Mouse (Mus musculus) adrenal gland, postnatal 4 days (tissue): ENCODE data around the gene Hdac5. TPM values are rescaled to one million over a fixed set of nuclear protein-coding genes. Genes with fewer than 3 reads are reported as not detected.

Source experiments
- DNase-seq, 2 experiments: peaks; one replicate each; pipeline ENCODE4 v3.0.0; 2021 to 2022; ENCODE audit warnings: low spot score in 2 of 2, mixed read lengths in 2 of 2
- total RNA-seq, 2 experiments: library from RNA; stranded (reverse); gene quantifications; 2 replicates each; pipeline ENCODE4 v1.2.3; 2021

The Hdac5 gene
- total RNA-seq, 2 experiments from 2014 or later = 123 to 125 TPM

DNA sequence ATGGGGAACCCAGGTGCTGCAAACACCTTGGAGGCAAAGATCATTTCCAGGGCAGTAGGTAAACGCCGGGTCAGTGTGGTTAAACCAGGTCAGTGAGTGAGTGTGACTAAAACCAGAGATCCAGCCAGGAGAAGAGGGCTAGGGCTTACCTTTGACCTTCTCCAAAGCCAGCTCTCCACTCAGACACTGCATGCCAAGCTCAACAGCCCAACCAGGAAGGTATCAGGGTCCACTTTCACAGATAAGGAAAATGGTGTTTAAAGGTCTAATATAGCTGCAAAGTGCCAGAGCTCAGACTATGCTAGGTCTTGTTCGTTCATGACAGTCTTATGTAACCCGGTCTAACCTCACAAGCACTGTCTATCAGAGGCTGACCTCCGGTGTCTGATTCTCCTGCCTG is 11.3 kb upstream of the Hdac5 start:
- DNase-seq = no peak

DNA sequence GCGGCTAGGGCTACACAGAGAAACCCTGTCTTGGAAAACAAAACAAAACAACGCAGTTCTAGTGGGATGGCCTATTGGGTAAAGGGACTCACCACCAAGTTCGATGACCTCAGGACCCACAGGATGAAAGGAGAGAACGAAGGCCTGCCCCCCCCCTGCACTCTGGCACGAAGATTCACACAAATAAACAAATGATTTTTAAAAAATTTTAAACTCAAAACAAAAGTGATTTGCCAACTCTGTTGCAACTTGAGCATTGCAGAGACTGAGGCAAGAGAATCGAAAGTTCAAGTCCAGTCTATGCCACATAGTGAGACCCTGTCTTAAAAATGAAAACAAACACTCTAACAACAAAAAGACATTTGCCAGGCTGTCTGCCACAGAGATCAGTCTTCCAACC is 10.7 kb upstream of the Hdac5 start:
- no peak for DNase-seq

DNA sequence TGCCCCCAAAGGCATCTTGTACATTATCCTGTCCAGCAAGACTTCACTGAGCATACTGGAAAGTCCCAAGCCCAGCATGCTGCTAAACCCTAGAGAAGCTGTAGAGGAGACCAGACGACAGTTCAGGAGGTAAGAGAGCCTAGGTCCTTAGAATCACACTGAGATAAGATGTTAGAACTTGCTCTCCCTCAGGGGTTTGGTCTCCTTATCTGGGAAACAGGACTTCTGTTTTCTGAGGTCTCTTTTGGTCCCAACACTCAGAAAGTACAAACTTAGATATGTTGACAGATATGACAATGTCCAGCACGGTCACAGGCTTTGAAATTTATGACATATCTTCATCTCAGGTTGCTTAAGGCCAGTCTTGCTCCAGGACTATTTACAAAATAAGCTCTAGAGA is 6.1 kb upstream of the Hdac5 start:
- DNase-seq = no peak

DNA sequence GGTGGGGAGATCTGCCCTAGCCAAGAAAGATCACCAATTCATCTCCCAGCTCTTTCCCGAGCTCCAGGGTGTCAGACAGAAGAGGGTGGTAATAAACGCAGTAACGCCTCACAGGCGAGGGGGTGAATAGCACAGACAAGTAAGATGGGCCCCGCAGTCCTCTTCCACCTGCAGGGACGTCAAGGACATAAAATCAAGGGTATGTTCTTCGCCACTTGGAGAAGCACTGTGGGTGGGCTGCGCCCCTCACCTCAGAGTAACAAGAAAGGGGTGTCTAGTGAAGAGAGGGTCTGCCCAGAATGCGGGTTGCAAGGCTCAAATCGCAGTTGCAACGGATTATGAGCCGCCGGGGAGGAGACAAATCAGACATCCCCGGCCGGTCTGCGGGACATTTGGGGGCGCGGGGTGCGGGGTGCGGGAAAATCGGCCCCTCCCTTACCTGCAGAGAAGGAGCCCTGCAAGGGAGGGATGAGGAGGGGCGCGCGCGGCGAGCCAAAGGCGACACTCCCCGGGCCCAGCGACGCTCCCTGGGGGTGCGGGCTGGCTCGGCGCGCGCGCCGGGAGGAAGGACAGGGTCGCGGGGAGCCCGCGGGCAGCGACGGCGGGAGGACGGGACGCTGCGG is 524 bp downstream of the Hdac5 start:
- DNase-seq = no peak

DNA sequence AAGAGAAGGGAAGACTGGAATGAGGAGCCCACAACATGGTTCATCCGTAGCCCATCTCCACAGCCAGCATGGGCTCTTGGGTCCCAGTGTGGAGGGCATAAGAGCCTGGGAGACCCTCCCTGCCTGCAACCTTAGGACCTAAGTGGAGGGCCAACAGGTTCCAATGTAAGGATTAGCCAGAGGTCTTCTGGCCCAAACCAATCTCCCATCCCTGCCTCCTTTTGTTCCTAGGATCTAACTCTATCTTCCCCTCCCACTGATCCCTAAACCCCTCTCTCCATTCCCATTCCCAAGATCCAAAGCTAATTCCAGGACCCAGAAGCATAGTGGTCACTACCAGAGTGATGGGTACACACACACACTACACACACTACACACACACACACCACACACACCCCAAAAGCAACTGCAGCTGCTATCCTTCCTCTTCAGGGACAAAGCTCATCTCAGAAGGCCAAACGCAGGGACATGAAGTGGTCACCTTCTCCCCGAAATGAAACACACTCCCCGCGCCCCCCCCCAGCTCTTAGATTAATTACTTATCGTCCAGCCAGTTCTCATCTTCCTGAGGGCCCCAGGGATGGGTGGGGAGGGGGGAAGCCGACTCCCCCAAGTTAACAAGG is 1.2 kb downstream of the Hdac5 start:
- no peak for DNase-seq

DNA sequence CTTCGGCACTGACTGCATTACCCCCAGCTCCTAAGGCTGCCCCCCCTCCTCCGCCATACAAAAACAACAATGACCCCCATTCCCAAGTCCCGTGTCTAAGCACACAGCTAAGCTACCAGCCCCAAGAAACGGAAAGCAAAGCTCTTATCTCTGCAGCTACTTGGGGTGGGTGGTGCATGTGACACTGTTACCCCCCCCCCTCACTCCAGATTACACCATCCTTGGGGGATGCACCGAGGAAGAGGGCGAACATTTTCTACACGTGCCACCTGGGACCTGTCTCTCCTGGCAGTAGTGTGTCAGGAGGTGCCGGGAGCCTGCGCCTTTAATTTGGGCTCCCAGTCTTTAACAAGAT is 1.8 kb downstream of the Hdac5 start:
- no peak for DNase-seq

DNA sequence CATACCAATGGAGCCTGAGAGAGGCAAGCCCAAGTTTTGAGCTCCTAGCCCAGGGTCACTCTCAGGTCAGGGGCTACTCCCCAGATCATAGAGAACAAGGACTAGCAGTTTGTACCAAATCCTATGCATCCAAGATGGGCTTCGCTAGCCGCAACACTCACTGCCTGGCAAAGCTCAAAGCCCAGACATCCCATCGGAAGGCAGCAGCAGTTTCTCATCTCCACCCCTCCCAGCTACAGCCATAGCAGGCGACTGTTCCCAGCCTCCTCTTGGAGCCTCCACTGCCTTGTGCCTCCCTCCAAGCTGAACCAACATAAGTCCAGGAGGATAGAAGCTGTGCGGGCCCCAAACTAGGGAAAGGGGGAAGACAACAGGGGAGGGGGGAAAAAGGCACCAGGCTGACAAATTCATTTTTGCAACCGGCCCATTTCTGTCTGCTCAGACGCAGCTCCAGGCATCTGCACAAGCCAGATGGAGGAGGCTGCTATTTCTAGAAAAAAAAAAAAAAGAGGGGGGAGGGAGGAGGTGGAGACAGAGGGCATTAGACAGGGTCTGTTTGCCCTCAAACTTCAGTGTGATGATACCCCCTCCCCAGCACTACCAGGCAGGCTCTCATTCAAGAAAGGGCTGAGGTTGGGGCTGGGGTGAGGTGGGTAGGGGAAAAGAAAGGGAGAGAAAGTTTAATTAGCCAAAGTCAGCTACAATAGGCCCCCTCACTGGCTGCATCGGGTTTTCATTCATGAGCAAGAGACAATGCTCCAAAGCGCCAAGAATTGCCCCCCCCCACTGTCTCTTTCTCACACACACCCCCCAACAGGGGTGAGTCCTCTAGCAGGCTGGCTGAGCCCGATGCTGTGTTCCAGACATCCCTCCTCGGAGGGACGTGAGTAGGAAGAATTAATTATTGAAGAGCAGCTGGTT is 2.4 kb downstream of the Hdac5 start:
- no peak for DNase-seq

DNA sequence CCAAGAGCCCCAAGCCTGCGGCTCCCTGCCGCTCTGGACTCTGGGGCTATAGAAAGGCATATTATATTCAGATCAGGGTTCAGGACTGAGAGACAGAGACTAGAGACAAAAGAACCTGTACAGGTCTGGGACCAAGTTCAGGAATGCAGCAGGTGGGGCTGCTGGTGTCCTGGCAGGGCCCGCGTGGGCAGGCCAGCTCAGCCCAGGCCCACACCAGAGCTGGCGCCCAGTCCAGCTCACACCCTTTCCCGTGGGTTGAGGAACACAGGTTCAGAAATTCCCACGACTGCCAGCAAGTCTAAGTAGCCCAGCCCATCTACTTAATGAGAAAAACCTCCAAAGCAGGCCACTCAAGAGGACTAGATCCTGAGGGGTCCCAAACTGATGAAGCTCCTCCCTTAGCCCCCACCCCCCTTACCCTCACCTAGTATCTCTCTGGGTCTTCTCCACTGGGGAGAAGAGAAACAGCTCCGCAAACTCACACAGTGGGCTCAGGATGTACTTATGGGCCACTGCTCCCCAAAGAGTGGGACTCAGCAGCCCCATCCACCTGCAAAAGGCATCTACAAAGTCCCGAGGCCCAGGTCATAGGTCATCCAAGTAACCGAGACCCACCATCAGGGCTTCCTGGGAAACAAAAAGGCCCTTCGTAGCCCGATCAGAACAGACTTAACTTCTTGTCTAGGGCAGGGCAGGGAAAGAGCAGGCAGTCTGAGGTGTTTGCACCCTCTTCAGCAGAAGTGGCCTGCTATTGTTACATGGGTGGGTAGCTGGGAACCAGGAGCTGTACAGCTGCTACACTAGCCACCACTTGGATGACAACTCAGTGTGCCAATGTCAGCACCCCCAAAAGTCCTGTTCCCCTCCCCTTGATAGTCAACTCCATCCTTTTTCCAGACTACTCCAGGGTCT is 3.6 kb downstream of the Hdac5 start:
- no peak for DNase-seq

DNA sequence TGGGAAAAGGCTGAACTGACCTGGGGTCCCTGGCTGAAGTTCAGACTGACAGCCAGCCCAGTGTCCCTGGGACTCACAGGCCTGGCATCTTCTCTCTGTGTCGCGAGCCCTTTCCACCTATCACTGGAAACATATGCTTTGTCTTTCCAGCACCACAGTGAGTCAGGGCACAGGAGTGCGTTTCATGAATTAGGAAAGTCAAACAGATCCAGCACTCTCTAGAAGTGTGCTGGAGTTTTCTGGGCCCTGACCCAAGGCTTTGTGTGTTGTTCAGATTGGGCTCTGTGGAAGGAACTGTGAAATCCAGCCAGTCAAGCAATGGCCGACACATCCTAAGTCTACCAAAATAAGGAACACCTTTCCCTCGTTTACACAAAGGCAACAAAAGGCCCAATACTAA is 4.7 kb downstream of the Hdac5 start:
- no peak for DNase-seq

DNA sequence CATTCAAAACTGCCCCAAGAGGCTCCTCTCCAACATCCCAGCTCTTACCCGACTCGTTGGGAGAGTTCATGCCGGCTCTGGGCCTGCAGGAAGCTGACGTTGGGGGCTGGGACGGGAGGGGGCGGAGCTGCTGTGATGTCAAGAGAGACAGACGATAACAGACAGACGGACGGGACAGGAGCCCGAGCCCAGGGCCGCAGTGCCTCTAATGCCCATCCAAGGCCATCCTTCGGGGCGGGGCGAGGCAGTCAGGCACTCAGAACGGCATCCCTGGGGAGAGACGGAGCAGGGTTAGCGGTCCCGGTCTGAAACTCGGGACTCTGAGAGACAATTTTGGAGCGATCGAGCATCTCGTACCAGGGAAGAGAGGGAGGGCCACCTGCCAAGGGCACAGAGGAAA is 5.3 kb downstream of the Hdac5 start:
- DNase-seq = no peak

DNA sequence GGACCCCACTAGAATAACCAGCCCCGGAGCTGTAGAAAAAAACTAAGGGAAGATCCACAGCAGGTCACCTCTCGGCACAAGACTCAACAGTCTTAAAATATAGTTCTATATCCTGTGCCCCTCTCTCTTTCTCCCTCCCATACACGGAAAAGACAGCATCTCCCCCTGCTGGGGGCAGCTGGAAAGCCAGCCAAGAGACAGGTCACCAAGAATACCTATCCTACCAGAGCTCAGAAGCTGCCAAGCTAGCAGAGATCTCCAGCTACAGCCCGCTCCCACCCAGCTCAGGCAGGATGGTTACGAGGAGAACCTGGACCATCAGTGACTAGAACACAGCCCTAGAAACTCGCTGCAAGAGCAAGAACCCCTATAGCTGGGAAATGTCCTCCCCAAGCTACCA is 6.8 kb downstream of the Hdac5 start:
- DNase-seq = no peak

DNA sequence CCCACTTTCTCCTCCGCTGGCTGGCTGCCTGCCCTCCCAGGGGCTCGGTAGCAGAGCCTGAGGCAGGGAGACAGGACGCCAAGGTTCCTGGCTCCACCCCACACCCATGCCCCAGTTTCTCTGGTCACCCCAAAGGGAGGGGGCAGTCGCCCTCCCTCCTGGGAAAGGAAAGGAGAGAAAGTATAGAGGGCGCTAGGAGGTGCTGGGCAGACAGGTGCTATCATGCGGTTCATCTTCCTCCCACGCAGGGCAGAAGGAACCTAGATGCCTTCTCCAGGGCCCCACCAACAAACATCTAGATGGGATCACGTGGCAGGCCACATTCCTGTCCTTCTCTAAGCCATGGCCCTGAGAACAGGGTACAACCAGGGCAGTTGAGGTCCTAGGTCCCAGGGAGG is 8.0 kb downstream of the Hdac5 start:
- DNase-seq = no peak

DNA sequence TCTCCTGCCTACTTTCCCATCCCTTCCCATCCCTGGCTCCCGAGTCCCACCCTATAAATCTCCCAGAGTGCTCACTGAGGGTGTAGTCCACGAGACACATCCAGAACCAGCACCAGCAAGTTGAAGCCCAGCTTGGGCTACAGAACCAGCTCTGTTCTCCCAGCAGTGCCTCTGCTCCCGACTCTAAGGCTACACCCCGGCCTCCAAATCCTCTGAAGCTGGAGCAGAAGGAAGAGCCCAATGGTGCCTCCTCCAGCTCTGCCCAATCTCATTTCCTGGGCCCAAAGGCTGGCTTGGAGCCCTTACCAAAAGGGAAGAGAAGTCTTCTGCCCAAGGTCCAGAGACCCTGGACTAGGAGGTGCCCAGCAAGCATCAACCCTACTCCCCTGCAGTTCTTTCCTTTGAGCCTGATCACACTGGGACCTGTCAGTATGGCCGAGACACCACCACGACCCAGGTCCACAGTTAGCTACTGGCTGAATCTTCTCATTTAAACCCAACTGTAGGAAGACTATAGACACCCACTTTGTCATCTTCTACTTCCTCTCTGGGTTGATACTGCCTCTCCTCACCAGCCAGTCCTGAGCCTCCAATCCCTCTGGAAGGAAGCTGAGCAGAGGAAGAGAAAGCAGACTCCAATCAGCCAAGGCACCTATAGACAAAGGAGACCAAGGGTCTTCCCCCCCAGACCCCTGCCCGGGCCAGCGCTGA is 8.6 kb downstream of the Hdac5 start:
- DNase-seq = no peak

DNA sequence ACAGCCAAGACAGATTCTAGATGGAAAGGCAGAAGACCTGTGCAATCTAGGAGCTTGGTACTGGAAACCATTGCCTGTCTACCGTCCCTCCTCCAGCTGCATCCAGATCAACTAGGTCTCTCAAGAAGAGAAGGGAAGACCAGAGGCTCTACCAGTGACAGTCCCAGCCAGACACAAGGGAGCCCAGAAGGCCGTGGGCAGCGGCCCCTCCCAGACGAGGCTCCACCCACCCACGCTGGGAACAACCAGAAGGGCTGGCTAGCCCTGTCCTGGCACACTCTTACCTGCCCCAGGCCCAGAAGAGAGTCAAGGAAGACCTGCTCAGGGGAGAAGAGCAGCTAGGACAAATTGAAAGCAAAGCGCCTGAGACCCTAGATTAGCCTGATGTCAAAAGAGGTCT is 9.5 kb downstream of the Hdac5 start:
- DNase-seq = no peak

DNA sequence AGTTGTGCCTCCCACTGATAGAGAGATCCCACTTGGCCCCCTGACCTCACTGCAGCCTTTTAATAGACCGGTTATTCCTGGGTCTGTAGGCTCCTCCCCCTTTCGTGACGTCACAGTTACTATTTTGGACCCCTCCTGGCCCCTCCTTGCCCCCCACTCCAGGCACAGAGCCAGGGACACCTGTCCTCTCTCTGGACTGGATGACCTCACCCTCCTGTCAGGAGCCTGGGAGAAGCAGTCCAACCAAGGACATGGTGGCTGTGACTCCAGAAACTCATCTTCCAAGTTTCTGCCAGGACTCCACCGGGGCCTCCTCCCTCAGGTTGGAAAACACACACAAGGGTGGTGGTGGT is 10.0 kb downstream of the Hdac5 start:
- DNase-seq = no peak

DNA sequence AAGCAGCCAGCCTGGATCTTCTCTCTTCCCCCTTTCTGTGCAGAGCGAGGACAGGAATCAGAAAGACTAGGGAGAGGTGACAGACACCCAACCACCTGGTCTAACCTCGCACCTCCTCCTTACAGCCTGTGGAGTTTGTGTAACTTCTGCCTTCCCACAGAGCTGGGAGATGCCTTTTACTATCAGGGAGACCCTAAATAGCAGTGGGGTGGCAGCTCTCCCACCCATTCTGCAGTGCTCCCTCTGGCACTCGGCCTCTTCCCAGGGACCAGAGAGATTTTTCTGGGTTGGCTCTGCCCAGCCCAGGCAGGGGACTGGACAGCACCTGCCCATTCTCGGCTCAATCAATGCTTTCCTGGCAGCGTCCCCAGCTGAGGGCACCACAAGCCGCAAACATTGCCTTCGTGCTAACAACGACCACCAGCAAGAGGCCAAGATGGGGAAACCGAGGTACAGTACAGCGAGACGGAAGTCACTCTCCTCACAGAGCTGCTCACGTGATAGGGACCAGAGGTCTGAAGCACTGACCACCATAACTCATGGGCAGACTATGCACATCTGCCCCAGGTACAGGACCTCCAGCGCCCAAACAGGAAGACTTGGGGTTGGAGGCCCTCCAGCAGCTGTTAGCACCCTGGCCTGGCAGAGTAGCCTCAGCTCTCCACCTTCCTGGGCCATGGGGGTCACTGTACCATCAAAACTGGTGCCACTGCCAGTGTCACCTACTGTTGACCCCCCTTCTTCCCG is 10.5 kb downstream of the Hdac5 start:
- DNase-seq = no peak

DNA sequence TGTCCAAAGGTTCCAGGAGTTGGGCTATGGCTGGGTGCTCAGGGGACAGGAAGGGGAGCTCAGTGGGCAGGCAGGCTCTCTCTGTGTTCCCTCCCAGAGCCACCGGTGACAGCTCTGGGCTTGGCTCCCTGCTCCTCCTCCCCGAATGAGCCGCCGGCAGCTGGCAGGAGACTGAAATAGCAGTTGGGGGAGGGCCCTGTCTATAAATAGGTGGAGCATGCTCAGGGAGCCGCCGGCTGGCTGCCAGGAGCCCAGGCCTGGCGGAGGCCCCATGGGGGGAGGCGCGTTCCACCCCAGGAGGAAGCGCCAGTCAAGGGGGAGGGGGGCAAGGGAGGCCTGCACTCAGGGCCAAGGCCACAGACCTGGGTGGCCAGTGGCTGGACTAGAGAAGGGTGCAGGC is 11.2 kb downstream of the Hdac5 start:
- peak; percentile 71 to 87 for DNase-seq

DNA sequence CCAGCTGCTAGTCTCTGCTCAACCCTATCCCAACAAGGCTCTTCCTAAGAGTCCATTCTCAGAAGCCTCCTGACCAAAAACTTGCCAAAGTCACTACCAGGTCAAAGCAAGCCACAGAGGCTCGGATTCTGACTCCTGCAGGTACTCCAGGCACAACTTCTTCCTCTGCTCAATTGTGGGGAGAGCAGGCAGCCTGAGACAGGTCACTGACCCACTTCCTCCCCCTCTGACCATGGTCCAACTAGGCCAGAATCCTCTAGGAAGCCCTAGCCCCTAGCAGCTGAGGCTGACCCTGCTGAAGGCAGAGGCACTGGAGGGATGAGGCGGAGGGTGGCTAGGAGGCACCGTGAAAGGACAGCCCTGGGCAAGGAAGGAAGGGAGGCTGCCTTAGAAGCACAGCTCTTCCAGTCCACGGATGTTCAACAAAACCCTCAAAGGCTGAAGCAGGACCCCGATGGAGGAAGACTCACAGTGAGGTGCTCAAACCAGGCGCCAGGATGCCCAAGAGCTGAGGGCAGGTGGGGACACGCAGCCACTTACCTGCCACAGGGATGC is 12.0 kb downstream of the Hdac5 start:
- DNase-seq = no peak

DNA sequence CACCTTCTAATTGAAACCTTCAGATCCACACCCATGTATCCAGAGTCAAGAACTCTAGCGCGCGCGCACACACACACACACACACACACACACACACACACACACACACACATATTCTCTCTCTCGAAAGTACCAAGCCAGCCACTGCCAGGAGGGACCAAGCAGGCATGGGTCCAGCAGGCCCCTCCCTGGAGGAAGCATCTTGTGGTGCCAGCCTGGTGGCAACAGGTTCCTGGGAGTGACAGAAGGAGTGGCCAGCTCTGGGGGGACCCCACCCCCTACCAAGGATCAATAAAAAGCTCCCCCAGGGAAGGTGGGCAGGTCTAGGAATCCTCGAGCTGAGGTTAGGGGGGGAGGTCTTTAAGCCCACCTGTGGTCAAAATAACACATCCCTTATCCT is 12.6 kb downstream of the Hdac5 start:
- no peak for DNase-seq

DNA sequence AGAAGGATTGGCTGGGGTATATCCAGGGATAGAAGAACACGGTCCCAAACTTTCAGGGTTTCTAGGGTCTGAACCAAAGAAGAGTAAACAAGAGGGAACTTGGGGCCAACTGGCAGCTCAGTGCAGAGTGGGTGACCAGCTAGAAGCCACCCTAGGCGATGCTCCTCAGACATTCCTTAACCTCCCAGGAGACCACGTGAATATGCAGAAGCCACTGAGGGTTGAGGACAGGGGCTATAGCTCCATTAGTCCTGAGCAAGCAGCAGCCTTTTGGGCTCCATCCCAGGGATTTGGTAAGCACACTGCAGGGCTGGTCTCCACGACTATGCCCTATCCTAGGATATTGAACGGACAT is 13.1 kb downstream of the Hdac5 start:
- DNase-seq = no peak
